Mouse (Mus musculus) left cerebral cortex, postnatal 36 days (tissue): ENCODE measurements around the gene Tor3a. TPM values are rescaled to one million over a fixed set of nuclear protein-coding genes. Genes with fewer than 3 reads are reported as not detected.

Experiments used
- DNase-seq, 2 experiments: peaks; one replicate each; pipeline ENCODE4 v3.0.0; 2021 to 2022; ENCODE audit warnings: low spot score in 2 of 2, mixed read lengths in 1 of 2
- intact Hi-C: fragments of 180-260 bp; cut with DNase I; formaldehyde crosslinking; loops from one replicate; pipeline ENCODE4 v1.15.1; 2025
- total RNA-seq, 2 experiments: library from RNA; stranded (reverse); gene quantifications; 2 replicates each; pipeline ENCODE4 v1.2.3; 2021

The Tor3a gene
- total RNA-seq, 2 experiments from 2014 or later = 4.5 to 5.5 TPM

DNA sequence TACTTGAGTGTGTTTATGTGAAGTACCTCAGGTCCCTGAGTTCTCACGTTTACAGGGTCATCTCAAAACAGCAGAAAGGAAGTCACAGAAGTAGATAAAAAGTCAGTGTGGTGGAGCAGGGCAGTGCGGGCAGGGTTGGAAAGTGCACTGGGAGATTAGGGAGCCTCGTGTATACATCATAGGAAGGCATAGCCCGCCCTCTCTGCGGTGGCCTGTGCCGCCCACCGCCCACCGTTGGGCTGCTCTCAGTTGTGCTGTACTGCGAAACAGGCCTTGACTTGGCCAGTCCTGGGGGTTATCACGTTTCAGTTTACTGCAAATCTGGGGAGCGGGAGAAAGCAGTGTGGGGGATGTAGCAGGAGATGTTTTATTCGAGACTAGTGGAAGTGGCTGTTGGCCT, 31.3 kb downstream of the Tor3a start:
- no peak for DNase-seq
- intact Hi-C loops = loop anchor here (10.0 kb wide), 1 partner anchor 398 kb away; no protein-coding TSS in a partner anchor

DNA sequence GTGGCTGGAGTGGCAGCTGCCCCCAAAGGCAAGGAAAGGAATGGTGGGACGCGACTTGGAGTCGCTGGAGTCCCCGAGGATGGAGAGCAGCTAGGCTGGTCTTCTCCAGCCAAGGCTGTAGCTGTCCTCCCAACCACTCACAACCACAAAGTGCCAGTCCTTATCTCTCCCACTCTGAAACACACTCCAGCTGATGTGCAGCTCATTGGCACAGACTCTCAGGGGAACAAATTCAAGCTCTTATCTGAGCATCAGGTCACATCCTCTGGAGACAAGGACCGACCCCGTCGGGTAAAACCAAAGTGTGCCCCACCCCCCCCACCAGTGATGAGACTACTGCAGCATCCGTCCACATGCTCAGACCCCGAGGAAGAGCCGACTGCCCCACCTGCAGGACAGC, 32.3 kb downstream of the Tor3a start:
- DNase-seq = no peak
- intact Hi-C loops = loop anchor here (10.0 kb wide), 1 partner anchor 397 kb away; no protein-coding TSS in a partner anchor

DNA sequence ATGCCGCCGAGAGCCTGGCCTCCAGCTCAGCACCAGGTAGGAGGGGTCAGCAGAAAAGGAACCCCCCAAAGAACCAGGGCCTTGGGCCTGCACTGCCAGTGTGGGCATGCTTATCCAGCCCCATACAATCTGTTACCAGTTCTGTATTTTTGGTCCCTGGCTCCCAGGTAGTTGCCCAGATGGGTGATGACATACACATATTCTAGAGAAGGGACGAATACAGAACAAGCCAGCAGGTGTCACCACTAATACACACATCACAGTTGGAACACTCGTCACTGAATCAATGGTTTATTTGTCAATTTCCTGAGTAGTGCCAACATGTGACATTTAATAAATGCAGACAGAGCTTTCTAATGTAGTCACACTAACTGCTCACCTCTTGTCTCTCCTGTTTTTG, 33.6 kb downstream of the Tor3a start:
- intact Hi-C loops = loop anchor here (10.0 kb wide), 1 partner anchor 396 kb away; no protein-coding TSS in a partner anchor
- no peak for DNase-seq

DNA sequence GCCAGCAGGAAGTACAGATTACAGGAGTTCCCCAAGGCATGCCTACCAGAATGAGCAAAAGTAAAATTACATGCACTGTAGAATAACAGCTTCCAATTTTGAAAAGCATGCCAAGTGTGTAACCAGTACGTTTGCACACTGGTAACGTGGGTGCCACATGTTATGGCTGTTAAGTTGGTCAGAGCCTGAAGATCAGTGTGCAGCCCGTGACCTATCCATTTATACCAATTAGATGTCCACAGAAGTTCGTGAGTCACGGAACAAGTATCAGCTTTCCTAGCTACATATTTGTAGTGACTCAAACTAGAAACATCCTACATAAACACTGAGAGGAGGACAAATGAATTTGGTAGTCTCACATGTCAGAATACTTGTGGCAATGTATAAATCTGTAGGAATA, 34.7 kb downstream of the Tor3a start:
- DNase-seq = no peak
- intact Hi-C loops = no loop called here

DNA sequence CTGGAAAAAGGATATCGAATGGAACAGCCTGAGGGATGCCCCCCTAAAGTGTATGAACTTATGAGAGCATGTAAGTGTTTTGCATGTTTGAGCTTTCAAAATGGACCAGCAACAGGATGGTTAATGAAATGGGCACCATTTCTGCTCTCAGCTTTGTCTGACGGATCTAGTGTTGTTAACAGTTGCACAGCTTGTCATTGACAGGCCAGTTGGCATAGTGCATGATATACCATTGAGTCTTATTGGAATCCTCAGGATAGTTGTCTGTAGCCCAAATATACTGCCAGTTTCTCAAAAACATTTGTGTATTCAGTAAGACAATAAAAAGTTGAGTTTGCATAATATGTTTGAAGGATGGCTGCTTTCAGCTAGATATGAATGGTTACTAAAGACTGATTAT, 39.0 kb downstream of the Tor3a start:
- intact Hi-C loops = no loop called here
- DNase-seq = no peak

DNA sequence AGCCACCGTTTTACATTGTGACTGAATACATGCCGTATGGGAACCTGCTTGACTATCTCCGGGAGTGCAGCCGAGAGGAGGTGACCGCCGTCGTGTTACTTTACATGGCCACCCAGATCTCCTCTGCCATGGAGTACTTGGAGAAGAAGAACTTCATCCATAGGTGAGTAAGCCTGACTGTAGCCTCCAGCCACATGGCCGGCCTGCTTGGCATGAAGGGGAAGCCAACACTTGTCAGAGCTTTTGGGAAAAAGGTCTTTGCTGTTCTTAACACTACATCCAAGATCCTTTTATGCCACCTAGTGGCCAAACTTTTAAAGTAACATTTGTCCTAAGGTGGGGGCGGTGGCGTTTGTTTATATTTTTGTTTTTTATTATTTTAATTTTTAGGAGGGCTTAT, 41.1 kb downstream of the Tor3a start:
- DNase-seq = no peak
- intact Hi-C loops = loop anchor here (2.0 to 5.0 kb wide), 3 partner anchors 48 to 216 kb away; partner anchors contain the start of gene Abl2

DNA sequence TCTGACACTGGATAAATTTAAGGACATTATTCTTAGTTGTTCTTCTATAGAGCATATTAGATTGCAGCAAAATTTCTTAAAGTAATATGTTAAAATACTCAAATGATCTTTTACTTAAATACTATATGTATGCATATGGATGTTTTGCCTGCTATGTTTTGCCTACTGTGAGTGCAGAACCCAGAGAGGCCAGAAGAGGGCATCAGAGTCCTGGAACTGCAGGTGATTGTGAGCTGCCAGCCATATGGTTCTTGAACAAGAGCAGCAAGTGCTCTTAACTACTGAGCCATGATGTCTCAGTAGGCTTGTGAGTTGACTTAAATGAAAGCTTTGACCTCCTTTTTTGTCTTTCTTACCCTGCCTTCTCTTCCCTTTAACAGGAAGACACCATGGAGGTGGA, 43.2 kb downstream of the Tor3a start:
- DNase-seq = no peak

DNA sequence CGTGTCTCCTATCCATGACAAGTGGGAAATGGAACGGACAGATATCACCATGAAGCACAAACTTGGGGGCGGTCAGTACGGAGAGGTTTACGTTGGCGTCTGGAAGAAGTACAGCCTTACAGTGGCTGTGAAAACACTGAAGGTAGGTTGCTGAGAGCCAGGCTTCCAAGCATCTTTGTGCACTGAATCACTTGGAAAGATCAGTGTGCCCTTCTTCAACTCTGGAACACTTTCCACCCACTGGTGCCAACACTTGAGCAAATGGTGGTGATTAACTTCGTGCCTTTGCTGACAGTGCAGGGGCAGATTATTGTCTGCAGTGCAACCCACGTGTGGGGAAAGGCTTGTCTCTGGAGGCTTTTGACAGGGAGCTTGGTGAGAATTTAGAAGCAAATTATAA, 44.2 kb downstream of the Tor3a start:
- intact Hi-C loops = loop anchor here (5.0 kb wide), 1 partner anchor 213 kb away; no protein-coding TSS in a partner anchor
- DNase-seq = peak in 1 of 2 experiments; percentile 48

More for the DNA sequence above, 43.2 kb downstream of the Tor3a start:
- intact Hi-C loops = loop anchor here (5.0 kb wide), 1 partner anchor 214 kb away; no protein-coding TSS in a partner anchor

DNA sequence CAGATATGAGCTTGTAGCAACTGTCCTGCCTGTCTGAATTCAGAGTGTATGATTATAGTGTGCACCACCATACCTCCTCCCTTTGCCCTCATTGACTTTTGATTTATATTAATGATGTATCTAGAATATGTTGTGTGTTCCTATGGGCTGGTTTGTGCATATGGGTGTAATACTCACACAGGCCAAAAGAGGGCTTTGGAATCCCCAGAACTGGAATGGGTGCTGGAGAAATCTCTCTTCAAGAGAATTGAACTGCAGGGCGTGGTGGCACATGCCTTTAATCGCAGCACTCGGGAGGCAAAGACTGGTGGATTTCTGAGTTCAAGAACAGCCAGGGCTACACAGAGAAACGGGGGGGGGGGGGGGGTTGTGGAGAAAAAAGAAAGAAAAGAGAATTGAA, 47.4 kb downstream of the Tor3a start:
- intact Hi-C loops = no loop called here
- DNase-seq = no peak

DNA sequence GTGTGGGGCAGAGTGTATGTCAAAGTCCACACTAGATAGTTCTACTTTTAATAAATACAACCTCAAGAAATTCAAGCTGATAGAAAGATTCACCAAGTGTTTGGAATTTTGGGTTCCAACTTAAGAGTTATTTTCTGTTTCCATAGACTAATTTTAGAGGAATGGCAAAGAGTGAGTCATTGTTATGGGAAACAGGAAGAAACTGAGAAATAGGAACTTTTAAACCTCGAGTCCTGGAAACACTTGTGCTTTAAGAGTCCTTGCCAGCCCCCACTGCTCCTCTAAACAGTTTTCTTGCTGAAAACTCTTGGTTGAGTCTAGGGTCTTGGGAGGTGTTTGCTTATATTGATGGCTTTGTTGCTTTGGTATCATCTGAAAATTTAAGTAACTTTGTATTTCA, 49.9 kb downstream of the Tor3a start:
- no peak for DNase-seq
- intact Hi-C loops = no loop called here

DNA sequence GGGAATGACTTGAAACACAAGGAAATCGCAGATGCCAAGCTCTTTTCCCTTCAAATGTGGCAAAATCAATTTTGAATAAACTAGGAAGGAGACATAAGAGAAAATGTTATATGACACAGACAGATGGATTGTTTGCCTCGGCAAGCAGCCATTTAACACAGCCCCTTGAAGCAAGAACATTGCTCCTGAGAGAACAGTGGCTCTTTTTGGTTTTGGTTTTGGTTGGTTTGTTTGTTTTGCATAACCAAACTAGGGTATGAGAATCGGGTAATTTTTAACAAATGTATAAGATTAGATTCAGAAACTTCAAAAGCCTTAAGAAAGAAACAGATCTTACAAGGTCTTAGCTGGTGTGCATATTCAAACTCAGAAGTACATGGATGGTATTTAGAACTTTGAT, 53.2 kb downstream of the Tor3a start:
- intact Hi-C loops = no loop called here
- DNase-seq = no peak

DNA sequence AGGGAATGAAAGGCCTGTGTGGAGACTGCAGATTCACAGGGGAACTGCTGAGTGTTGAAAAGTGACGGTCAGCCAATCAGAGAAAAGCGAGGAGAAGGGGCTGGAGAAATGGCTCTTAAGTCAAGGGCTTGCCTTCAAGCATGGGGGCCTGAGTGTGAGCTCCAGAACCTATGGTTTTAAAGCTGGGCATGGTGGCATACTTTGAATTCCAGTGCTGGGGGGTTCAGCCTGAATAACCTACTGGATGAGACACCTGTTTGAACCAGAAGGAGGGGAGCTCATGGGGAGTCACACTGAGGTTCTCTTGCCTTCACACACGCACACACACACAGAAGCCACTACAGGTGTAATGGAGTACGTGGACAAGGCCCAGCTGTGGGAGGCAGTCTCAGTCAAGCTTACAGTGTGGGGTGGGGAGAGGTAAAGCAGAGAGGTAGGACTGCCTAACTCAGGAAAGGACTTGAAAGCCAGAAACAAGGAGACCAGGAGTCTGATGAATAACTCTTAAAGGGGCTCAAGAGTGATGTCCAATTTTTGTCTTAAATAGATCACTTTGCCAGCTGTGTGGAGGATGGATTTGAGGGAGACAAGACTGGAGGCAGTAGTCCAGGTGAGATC, 53.8 kb downstream of the Tor3a start:
- intact Hi-C loops = no loop called here
- no peak for DNase-seq

DNA sequence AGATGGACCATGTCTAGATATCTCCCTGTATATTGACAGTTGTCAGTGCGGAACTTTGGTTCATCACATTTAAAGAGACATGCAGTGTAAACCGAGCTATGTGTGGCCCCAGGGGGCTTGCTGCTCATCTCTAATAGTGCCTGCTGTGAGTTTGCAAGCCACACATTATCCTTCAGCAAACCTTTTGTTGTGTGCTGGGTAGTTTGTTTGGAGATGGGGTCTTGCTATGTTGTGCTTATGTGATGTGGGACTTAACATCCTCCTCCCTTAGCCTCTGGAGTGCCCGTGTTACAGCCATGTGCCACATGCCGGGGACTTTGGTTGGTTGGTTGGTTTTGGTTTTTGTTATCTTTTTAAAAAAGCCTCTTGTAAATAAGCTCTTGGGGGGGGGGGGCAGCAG, 56.3 kb downstream of the Tor3a start:
- no peak for DNase-seq
- intact Hi-C loops = loop anchor here (5.0 to 10.0 kb wide), 2 partner anchors 36 to 53 kb away; no protein-coding TSS in a partner anchor

DNA sequence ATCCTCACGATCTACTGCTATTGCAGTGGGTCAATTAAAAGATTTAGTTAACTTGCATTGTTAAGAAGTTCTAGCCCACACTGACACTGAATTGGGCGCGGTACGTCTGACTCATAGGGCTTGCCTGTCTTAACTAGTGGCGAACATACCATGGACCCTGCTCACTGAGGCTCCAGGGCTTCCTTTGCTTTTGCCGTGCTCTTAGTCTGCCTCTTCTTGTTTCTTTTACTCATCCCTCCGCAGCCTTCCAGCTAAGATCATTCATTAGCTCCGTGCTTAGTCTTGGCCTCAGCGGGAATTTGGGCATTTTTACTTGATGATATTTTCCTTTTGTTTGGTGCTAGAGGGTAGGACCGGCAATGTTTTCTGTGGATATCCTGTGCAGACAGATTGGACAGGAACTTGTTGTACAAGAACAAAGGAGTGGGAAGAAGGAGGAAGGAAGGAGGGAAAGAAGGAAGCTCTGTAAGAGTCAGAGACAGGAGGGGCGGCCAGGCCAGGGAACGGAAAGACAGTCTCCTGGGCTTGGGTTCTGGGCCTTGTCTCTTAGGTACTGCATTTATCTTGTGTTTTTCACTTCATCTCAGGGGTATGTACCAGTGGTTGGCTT, 57.1 kb downstream of the Tor3a start:
- intact Hi-C loops = loop anchor here (5.0 to 10.0 kb wide), 2 partner anchors 35 to 52 kb away; no protein-coding TSS in a partner anchor
- DNase-seq = no peak

DNA sequence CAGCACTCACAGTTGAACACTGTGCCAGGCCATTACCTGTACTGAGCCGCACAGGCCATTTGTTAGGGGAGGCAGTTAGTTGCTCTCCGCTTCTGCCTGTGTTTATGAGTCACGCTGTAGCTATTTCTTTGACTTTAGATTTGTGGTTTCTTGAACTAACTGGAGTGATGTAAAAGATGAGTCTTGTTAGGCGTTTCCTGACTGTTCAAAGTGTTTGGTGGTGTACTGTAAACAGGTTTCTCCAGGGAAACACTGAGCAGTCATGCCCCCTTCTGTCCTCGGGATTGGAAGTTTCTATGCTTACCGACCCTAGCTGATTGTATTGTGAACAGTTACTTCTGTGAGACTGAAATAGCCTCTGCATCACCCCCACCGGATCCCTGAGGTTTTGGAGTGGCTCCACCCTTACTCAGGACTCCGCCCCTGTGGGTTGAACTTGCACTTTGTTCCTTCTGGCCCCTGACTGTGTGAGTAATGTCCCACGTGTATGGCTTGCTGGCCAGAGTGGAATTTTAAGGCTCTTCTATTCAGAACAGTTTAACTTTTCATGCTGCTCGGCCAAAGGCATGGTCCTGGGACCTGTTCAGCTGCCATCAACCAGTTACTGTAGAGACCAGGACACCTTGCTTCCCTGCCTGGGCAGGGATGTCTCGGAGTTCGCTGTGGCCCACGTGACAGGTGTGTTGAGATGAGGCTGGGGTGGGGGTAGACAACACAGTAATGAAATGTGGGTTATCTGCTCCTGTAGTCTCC, 58.6 kb downstream of the Tor3a start:
- intact Hi-C loops = loop anchor here (5.0 to 10.0 kb wide), 2 partner anchors 33 to 51 kb away; no protein-coding TSS in a partner anchor
- no peak for DNase-seq

DNA sequence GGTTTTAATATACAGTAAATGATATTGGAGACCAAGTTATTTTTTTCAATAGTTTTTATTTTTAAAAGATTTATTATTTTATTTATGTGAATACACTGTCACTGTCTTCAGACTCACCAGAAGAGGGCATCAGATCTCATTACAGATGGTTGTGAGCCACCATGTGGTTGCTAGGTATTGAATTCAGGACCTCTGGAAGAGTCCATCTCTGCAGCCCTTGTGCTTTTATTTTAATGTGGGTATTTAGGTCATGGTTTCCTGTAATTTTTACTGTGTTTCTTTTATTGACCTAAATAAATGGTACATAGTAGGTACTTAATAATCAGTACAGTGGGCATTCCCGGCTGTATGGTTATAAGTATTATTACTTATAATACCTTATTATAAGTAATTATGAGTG, 59.4 kb downstream of the Tor3a start:
- intact Hi-C loops = loop anchor here (5.0 to 10.0 kb wide), 2 partner anchors 32 to 50 kb away; no protein-coding TSS in a partner anchor
- no peak for DNase-seq

DNA sequence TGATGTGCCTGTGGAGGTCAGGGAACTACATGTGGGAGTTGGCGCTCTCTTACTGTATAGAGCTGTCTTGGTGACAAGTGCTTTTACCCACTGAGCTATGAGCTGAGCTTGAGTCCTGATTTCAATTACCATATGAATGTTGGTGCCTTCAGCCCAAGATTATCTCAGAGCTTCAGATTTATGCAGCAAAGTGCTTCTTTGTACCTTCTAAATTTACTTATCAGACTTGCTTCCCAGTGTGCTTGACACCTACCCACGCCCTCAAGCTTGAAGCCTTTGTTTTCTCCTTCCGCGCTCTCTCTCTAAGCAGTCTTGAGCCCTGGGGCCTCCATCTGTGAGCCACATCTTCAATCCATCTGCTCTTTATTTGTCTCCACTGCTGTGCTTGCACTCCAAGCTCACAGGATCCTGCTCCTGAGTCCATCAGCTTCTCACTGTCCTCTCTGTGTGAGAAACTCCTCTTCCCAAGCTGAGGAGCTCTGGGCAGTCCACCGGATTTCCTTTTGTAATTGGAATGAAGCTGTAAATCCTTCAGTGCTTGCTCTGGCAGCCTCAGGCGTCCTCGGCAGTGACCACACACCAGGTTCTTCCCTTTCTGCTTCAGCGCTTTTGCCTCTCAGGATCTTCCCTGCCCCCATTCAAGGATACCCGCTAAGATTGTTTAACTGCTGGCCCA, 60.2 kb downstream of the Tor3a start:
- peak; percentile 57 to 70 for DNase-seq
- intact Hi-C loops = loop anchor here (10.0 kb wide), 1 partner anchor 49 kb away; no protein-coding TSS in a partner anchor

DNA sequence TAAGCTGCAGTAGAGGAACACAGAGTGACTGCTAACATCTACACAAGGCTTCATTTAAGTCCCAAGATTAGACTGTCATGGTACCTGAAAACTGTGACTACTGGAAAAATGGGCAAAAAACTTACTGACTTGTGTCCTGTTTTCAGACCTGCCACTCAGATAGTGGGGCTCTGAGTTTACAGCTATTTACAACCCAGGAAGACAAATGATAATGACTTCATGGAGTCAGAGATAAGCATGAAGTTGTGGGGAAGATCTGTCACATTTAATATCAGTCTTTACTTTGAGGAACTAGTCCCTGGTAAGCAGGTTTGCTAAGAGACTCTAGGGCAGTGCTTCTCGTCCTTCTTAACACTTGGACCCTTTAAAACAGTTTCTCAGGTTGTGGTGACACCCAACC, 63.9 kb downstream of the Tor3a start:
- no peak for DNase-seq
- intact Hi-C loops = loop anchor here (10.0 kb wide), 1 partner anchor 45 kb away; no protein-coding TSS in a partner anchor

DNA sequence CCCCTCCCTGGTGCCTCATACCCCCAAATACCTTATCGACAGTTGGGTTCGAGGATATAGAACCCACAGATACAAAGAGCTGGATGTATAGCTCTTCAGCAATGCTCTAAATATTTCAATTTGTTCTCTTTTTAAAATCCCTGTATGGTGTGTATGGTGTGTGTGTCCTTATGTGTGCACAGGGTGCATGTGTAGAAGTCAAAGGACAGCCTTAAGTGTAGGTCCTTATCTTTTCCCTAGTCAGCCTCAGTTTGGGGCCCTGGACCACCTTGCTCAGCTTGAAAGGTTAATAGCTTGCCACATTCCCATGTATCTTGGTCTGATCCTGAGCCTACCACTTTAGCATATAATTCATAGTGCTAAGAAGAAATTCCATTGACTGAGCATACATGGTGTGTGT, 65.7 kb downstream of the Tor3a start:
- intact Hi-C loops = no loop called here
- DNase-seq = no peak

DNA sequence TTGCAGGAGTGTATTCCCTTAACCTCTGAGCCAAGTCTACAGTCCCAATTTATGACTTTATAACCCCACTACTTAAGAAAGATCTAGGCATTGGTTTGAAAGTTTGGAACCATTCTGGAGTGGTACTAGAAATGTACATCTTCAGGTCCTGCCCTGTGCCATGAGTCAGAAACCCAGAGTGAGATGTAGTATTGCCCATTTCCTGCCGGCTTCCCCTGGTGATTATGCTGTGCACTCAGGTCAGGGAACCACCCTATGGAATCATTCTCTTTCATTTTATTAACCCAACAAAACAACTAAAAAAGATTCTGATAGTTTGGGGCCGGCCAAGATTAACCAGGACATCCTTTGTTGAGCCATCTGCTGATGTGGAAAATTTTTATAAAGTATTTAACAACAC, 68.2 kb downstream of the Tor3a start:
- intact Hi-C loops = no loop called here
- no peak for DNase-seq
